Mouse (Mus musculus) heart, postnatal 0 days (tissue): ENCODE measurements around the gene Hnrnpa2b1. TPM values are rescaled to one million over a fixed set of nuclear protein-coding genes. Genes with fewer than 3 reads are reported as not detected.
"Not testable (repeated sequence)": the region's sequence is repeated elsewhere in the genome, so short reads cannot be mapped to it uniquely, and the experiment has no call there.

Experiments used
- ATAC-seq: fragments of 200-750 bp; cut with Nextera tagmentation; 2 replicates; pipeline ENCODE4 v1.8.0; 2017; ENCODE audit warnings: low read depth, moderate number of reproducible peaks, moderate library complexity; ENCODE audit not compliant: insufficient read depth
- DNase-seq: peaks from one replicate; pipeline ENCODE4 v3.0.0-alpha.2; 2016; ENCODE audit warnings: low spot score
- H3K27ac ChIP-seq: fragments of 300-500 bp; sonication (generic); 2 replicates; pipeline ENCODE4 v1.5.1; 2014; ENCODE audit warnings: low read depth, mild to moderate bottlenecking
- H3K27me3 ChIP-seq: fragments of 300-500 bp; sonication (generic); 2 replicates; pipeline ENCODE4 v1.6.1; 2014; ENCODE audit warnings: low read length, mixed read lengths; ENCODE audit not compliant: control insufficient read depth, insufficient read depth
- H3K36me3 ChIP-seq: fragments of 300-500 bp; sonication (generic); replicated peaks from 2 replicates; pipeline ENCODE4 v1.6.1; 2014; ENCODE audit warnings: low read length, mixed read lengths; ENCODE audit not compliant: control insufficient read depth, insufficient read depth
- H3K4me1 ChIP-seq: fragments of 300-500 bp; sonication (generic); 2 replicates; pipeline ENCODE4 v1.6.1; 2014; ENCODE audit warnings: antibody characterized with exemption; ENCODE audit not compliant: control insufficient read depth, insufficient read depth
- H3K4me2 ChIP-seq: fragments of 300-500 bp; sonication (generic); 2 replicates; pipeline ENCODE4 v1.6.1; 2014; ENCODE audit warnings: low read depth, mild to moderate bottlenecking, low read length, moderate library complexity
- H3K4me3 ChIP-seq: fragments of 300-500 bp; sonication (generic); 2 replicates; pipeline ENCODE4 v1.5.1; 2014; ENCODE audit warnings: low read depth, low read length
- H3K9ac ChIP-seq: fragments of 300-500 bp; sonication (generic); replicated peaks from 2 replicates; pipeline ENCODE4 v1.6.1; 2014; ENCODE audit warnings: low read depth, low read length, mixed read lengths
- H3K9me3 ChIP-seq: fragments of 300-500 bp; sonication (generic); replicated peaks from 2 replicates; pipeline ENCODE4 v1.6.1; 2016; ENCODE audit warnings: low read length; ENCODE audit not compliant: control insufficient read depth
- CTCF ChIP-seq: IDR thresholded peaks from 2 replicates; pipeline ENCODE4 v1.5.1; 2016; ENCODE audit warnings: antibody characterized with exemption, control low read depth, low read depth
- EP300 ChIP-seq: IDR thresholded peaks from 2 replicates; pipeline ENCODE4 v1.6.1; 2016; ENCODE audit warnings: antibody characterized with exemption, low read depth
- WGBS: fragments of 180-500 bp; shearing (Covaris S2); extraction: QIAGEN DNeasy Blood & Tissue Kit; methylation state at CpG from one replicate; pipeline ENCODE4 v1.1.7; 2014; 5-methylcytosine and 5-hydroxymethylcytosine counted together
- polyA plus RNA-seq: library from polyadenylated mRNA; unstranded; fragments of >200 nt; fragmentation: Nextera tagmentation; extraction: Ambion mirVana; gene quantifications from 2 replicates; pipeline ENCODE4 v1.2.1, GENCODE M21; 2015
- total RNA-seq: library from RNA; depleted of rRNA; stranded (reverse); fragments of >200 nt; gene quantifications from 2 replicates; pipeline ENCODE4 v1.2.3, GENCODE M21; 2014; ENCODE audit warnings: low replicate concordance

Hnrnpa2b1 gene
- total and polyA plus RNA-seq, 2 experiments from 2014 or later: 171 to 775 TPM

GRCm38 (mm10) chr6:51486731-51487130, 17.0 kb upstream of the Hnrnpa2b1 start:
- H3K9me3 ChIP-seq: 0 out of 2 replicates have a peak, but pooled peaks cover 10% of the 10 kb centered on the region
- DNase-seq: no peak
- TF ChIP-seq CTCF (no peak), EP300 (no peak)
- 79% methylated on average over 5 of the region's 5 CpGs for WGBS
- no peak overlapping the region for H3K27ac ChIP-seq
- no peak overlapping the region for H3K4me2 ChIP-seq
- H3K36me3 ChIP-seq: peaks cover 15% of the 10 kb centered on the region
- H3K9ac ChIP-seq: no peak overlapping the region
- H3K4me1 ChIP-seq: peaks cover 10% of the 10 kb centered on the region; the same call in 1 of the 2 replicates
- no peak overlapping the region for H3K4me3 ChIP-seq
- no peak for ATAC-seq
- no peaks in the 10 kb centered on the region for H3K27me3 ChIP-seq

GRCm38 (mm10) chr6:51486076-51486710, 16.5 kb upstream of the Hnrnpa2b1 start:
- Histone ChIP-seq H3K36me3 (peaks cover 20% of the 10 kb centered on the region), H3K4me3 (no peak overlapping the region), H3K4me1 (peaks cover 10% of the 10 kb centered on the region; the same call in 1 of the 2 replicates), H3K4me2 (no peak overlapping the region), H3K9me3 (0 out of 2 replicates have a peak, but pooled peaks cover 10% of the 10 kb centered on the region), H3K9ac (no peak overlapping the region), H3K27me3 (no peaks in the 10 kb centered on the region), H3K27ac (no peak overlapping the region)
- 24% methylated on average over 7 of the region's 7 CpGs for WGBS
- no peak for DNase-seq
- no peak for ATAC-seq
- TF ChIP-seq CTCF (no peak), EP300 (no peak)

- Histone ChIP-seq H3K36me3 (peaks cover 24% of the 10 kb centered on the region), H3K4me3 (no peak overlapping the region), H3K9ac (no peak overlapping the region), H3K4me1 (peaks cover 10% of the 10 kb centered on the region; the same call in 1 of the 2 replicates), H3K27me3 (no peaks in the 10 kb centered on the region), H3K27ac (no peak overlapping the region), H3K4me2 (no peak overlapping the region), H3K9me3 (0 out of 2 replicates have a peak, but pooled peaks cover 10% of the 10 kb centered on the region)
- DNase-seq: no peak
- WGBS: 60% methylated on average over 2 of the region's 2 CpGs
- no peak for ATAC-seq
- TF ChIP-seq CTCF (no peak), EP300 (no peak)
Observed at GRCm38 (mm10) chr6:51485646-51486045, 16.0 kb upstream of the Hnrnpa2b1 start.

- H3K4me3 ChIP-seq, ATAC-seq, H3K9me3 ChIP-seq, H3K4me1 ChIP-seq, H3K27ac ChIP-seq, DNase-seq, H3K9ac ChIP-seq, H3K27me3 ChIP-seq, H3K4me2 ChIP-seq: not testable (repeated sequence)
- 88% methylated on average over 8 of the region's 8 CpGs for WGBS
- H3K36me3 ChIP-seq: peaks cover 34% of the 10 kb centered on the region
Observed at GRCm38 (mm10) chr6:51484556-51484955, 14.9 kb upstream of the Hnrnpa2b1 start.

- Histone ChIP-seq H3K9me3 (0 out of 2 replicates have a peak, but pooled peaks cover 10% of the 10 kb centered on the region), H3K4me1 (peaks cover 7% of the 10 kb centered on the region; the same call in 1 of the 2 replicates), H3K4me3 (no peak overlapping the region), H3K27me3 (no peaks in the 10 kb centered on the region), H3K4me2 (no peak overlapping the region), H3K27ac (no peak overlapping the region), H3K36me3 (peaks cover 41% of the 10 kb centered on the region), H3K9ac (no peak overlapping the region)
- TF ChIP-seq EP300: no peak
- no peak for TF ChIP-seq CTCF
- ATAC-seq: no peak
- WGBS: 92% methylated on average over 3 of the region's 3 CpGs
- DNase-seq: no peak
Observed at GRCm38 (mm10) chr6:51483861-51484260, 14.2 kb upstream of the Hnrnpa2b1 start.

GRCm38 (mm10) chr6:51481548-51481947, 11.9 kb upstream of the Hnrnpa2b1 start:
- no peak for DNase-seq
- WGBS: 92% methylated on average over 8 of the region's 8 CpGs
- no peaks in the 10 kb centered on the region for H3K9me3 ChIP-seq
- H3K9ac ChIP-seq: no peak overlapping the region
- no peak overlapping the region for H3K27ac ChIP-seq
- H3K27me3 ChIP-seq: no peaks in the 10 kb centered on the region
- H3K4me3 ChIP-seq: no peak overlapping the region
- H3K36me3 ChIP-seq: peaks cover 59% of the 10 kb centered on the region
- H3K4me1 ChIP-seq: peaks cover 7% of the 10 kb centered on the region; the same call in 1 of the 2 replicates
- H3K4me2 ChIP-seq: no peak overlapping the region
- no peak for ATAC-seq
- TF ChIP-seq CTCF (no peak), EP300 (no peak)
